Mouse (Mus musculus): ENCODE results near the gene Pdcl. TPM values are rescaled to one million over a fixed set of nuclear protein-coding genes. Genes with fewer than 3 reads are reported as not detected.

Gene Pdcl
- polyA plus RNA-seq, 1 experiment from 2014 or later: 73.7 TPM

Other genes starting within 250 kb of the Pdcl start
- gene Olfr362, start 241.4 kb downstream of the Pdcl start, polyA plus RNA-seq (2016; fragmentation: Nextera tagmentation; extraction: Ambion mirVana): not detected in 2 replicates
- not detected in 2 replicates for gene Olfr364-ps1, start 220.0 kb downstream of the Pdcl start, polyA plus RNA-seq (2016; fragmentation: Nextera tagmentation; extraction: Ambion mirVana)
- gene Olfr365, start 171.1 kb downstream of the Pdcl start, polyA plus RNA-seq (2016; fragmentation: Nextera tagmentation; extraction: Ambion mirVana): not detected in 2 replicates
- not detected in 2 replicates for gene Olfr366, start 147.8 kb downstream of the Pdcl start, polyA plus RNA-seq (2016; fragmentation: Nextera tagmentation; extraction: Ambion mirVana)
- gene Olfr368, start 32.8 kb downstream of the Pdcl start, polyA plus RNA-seq (2016; fragmentation: Nextera tagmentation; extraction: Ambion mirVana): not detected in 2 replicates
- gene Rc3h2, start 63.6 kb upstream of the Pdcl start, polyA plus RNA-seq (2016; fragmentation: Nextera tagmentation; extraction: Ambion mirVana): 34.5 and 35.0 TPM in 2 replicates
- gene Zbtb26, start 83.8 kb upstream of the Pdcl start, polyA plus RNA-seq (2016; fragmentation: Nextera tagmentation; extraction: Ambion mirVana): 13.2 and 13.5 TPM in 2 replicates
- 11.0 and 13.9 TPM in 2 replicates for gene Zbtb6, start 83.8 kb upstream of the Pdcl start, polyA plus RNA-seq (2016; fragmentation: Nextera tagmentation; extraction: Ambion mirVana)
- 60.5 and 64.0 TPM in 2 replicates for gene Rabgap1, start 83.9 kb upstream of the Pdcl start, polyA plus RNA-seq (2016; fragmentation: Nextera tagmentation; extraction: Ambion mirVana)
- 5.2 and 6.8 TPM in 2 replicates for gene Gpr21, start 157.0 kb upstream of the Pdcl start, polyA plus RNA-seq (2016; fragmentation: Nextera tagmentation; extraction: Ambion mirVana)

Measured in forebrain, embryonic 12.5 days (tissue).